Mouse (Mus musculus) heart, embryonic 16.5 days (tissue): Measurements from ENCODE around the gene C1qtnf9. TPM values are rescaled to one million over a fixed set of nuclear protein-coding genes. Genes with fewer than 3 reads are reported as not detected.

ENCODE experiments used
- ATAC-seq: fragments of 200-750 bp; cut with Nextera tagmentation; replicated peaks from 2 replicates; pipeline ENCODE4 v1.8.0; 2017; ENCODE audit warnings: moderate number of reproducible peaks; ENCODE audit not compliant: insufficient read depth, low FRiP score; ENCODE audit errors: extremely low read depth
- H3K27ac ChIP-seq: fragments of 300-500 bp; sonication (generic); 2 replicates; pipeline ENCODE4 v1.5.1; 2014; ENCODE audit warnings: mild to moderate bottlenecking, low read length, control low read depth, moderate library complexity
- H3K27me3 ChIP-seq: fragments of 300-500 bp; sonication (generic); 2 replicates; pipeline ENCODE4 v1.6.1; 2014; ENCODE audit warnings: low read length, mixed read lengths; ENCODE audit not compliant: control insufficient read depth, insufficient read depth
- H3K36me3 ChIP-seq: fragments of 300-500 bp; sonication (generic); 2 replicates; pipeline ENCODE4 v1.6.1; 2014; ENCODE audit not compliant: control insufficient read depth, insufficient read depth
- H3K4me1 ChIP-seq: fragments of 300-500 bp; sonication (generic); 2 replicates; pipeline ENCODE4 v1.6.1; 2014; ENCODE audit warnings: low read length, mixed read lengths; ENCODE audit not compliant: control insufficient read depth, insufficient read depth
- H3K4me2 ChIP-seq: fragments of 300-500 bp; sonication (generic); 2 replicates; pipeline ENCODE4 v1.6.1; 2014; ENCODE audit warnings: low read depth, mild to moderate bottlenecking, control low read depth, low read length
- H3K4me3 ChIP-seq: fragments of 300-500 bp; sonication (generic); 2 replicates; pipeline ENCODE4 v1.5.1; 2014; ENCODE audit warnings: mild to moderate bottlenecking, control low read depth, low read length
- H3K9ac ChIP-seq: fragments of 300-500 bp; sonication (generic); 2 replicates; pipeline ENCODE4 v1.6.1; 2014; ENCODE audit warnings: low read length, control low read depth
- H3K9me3 ChIP-seq: fragments of 300-500 bp; sonication (generic); replicated peaks from 2 replicates; pipeline ENCODE4 v1.6.1; 2016; ENCODE audit warnings: low read length; ENCODE audit not compliant: control insufficient read depth
- WGBS: fragments of 180-500 bp; shearing (Covaris S2); extraction: QIAGEN DNeasy Blood & Tissue Kit; methylation state at CpG from one replicate; pipeline ENCODE4 v1.1.7; 2014; 5-methylcytosine and 5-hydroxymethylcytosine counted together
- polyA plus RNA-seq: library from polyadenylated mRNA; unstranded; fragments of >200 nt; fragmentation: Nextera tagmentation; extraction: Ambion mirVana; gene quantifications from 2 replicates; pipeline ENCODE4 v1.2.1, GENCODE M21; 2015

The C1qtnf9 gene
- polyA plus RNA-seq, 1 experiment from 2014 or later, result 4.0 TPM

DNA sequence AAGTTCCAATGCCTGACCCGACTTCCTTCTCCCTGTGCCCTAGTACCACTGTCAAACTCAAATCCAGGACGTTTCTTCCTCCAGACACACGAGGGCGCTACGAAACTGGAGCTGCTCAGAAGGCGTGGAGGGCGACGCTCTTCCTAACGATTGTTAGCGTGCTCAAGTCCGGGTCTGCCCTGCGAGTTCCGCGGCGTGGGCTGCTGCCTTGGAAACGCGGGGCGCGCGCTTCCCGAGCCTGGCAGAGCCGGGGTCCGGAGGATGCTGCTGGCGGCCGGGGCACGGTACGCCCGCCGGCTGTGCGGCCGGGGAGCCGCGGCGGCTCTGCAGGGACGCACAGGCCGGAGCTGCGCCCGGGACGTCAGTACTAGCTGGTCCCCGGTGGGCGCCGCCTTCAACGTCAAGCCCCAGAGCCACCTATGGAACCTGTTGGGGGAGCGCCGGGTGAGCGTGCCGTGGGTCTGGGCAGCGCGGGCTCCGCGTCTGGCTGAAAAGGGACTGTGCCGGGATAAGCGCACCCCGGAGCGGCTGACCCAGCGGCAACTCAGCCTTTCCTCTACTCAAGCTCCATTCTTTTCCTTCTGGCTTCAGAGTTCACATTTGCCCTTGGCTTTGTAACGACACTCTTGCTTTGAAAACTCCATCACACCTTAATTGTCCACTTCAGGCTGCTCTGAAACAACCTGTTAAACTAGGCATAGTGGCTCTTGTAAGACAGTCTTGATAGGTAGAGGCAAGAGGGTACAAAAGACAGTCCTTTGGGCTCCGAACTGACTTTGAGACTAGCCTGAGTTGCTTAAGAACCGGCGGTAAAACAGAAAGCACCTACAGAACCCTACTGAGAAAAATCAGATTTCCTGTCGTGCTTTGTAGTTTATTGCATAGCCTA, 16.7 kb downstream of the C1qtnf9 start, which contains the start of gene Mipep:
Gene Mipep (plus strand): TSS at position 147 of the 889 bp plus-strand sequence.
- Histone ChIP-seq H3K36me3 (peaks cover 9% of the 10 kb centered on the region; the same call in 1 of the 2 replicates), H3K9me3 (no peaks in the 10 kb centered on the region), H3K27me3 (peaks cover 3% of the 10 kb centered on the region; the same call in 1 of the 2 replicates), H3K4me3 (peak within 1 kb of the TSS; percentile 88), H3K9ac (peak within 1 kb of the TSS; percentile 87), H3K4me1 (peaks cover 5% of the 10 kb centered on the region), H3K27ac (peak within 1 kb of the TSS; percentile 77), H3K4me2 (peak within 1 kb of the TSS; percentile 95)
- WGBS, result under 1% methylated on average over 61 of the region's 61 CpGs
- peak; percentile 89 for ATAC-seq

DNA sequence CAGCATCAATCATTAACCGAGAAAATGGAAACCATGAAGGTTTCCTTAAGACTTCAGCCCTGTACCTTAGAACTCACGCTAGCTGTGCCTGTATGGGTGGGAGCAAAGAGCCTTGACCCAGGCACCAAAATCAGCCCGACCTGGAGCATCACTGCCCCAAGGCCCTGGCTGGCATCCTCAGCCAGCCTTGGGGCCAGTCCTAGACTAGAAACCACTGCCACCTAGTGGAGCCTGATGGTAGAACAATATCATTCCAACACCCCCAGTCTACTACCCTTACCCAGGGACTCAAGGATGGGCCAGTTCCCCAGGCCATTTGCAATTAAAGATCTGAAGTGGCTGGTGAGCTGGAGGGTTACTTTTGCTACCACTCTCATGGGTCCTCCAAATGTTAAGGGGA, 22.2 kb downstream of the C1qtnf9 start:
- Histone ChIP-seq H3K4me1 (peaks cover 3% of the 10 kb centered on the region), H3K4me2 (no peak overlapping the region), H3K9me3 (no peaks in the 10 kb centered on the region), H3K27ac (no peak overlapping the region), H3K4me3 (no peak overlapping the region), H3K27me3 (no peaks in the 10 kb centered on the region), H3K9ac (no peak overlapping the region), H3K36me3 (peaks cover 20% of the 10 kb centered on the region)
- WGBS, result 45% methylated on average over 3 of the region's 3 CpGs
- ATAC-seq, result no peak

DNA sequence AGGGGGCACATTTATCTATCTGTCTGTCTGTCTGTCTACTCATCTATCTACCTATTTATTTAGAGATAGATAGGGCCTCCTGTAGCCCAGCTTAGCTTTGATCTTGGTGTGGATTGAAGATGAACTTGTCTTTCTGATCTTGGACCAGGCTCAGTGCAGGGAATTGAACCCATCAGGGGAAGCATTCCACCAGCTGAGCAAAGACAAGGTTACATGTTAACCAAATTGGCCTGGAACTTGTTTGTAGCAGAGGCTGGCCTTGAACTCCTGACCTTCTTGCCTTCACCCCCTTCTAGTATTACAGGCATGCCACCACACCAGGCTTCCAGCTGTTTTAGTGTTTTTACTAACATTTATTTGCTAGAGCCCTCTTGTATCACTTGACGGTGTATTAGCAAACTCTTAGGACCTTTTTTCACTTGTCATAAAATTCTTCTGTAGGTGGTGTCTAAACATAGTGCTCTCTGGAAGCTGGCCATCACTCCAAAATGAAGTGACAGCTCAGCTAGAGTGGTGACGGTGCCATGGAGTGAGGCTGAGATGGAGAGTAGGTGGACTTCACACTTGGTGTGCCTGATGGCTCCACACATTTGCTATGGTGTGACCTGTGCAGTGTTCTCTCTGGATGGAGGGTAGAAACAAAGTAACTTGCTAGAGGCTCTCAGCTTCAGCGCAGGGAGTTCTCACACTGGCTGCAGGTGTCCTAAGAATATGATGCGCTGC, 28.8 kb downstream of the C1qtnf9 start:
- Histone ChIP-seq H3K9ac (no peak overlapping the region), H3K4me3 (no peak overlapping the region), H3K27ac (no peak overlapping the region), H3K36me3 (peaks cover 18% of the 10 kb centered on the region), H3K27me3 (no peaks in the 10 kb centered on the region), H3K4me1 (no peaks in the 10 kb centered on the region), H3K4me2 (no peak overlapping the region), H3K9me3 (no peaks in the 10 kb centered on the region)
- ATAC-seq, result no peak
- 67% methylated on average over 4 of the region's 4 CpGs for WGBS

DNA sequence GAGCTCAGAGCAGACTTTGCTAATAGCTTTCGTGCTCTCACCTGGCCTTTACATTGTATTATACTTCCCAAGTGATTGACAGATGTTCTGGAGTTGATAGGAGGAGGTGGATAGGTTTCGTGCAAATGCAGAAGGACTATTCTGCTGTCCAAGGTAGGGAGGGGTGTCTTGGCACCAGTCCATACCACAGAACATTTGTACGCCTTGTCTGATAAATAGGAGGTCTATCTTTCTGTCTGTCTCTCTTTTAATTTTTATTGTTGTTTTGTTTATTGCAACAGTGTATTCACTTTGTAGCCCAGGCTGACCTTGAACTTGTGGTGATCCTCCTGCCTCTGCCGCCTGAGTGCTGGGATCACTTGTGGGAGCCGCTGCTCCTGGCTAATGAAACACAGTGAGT, 29.7 kb downstream of the C1qtnf9 start:
- Histone ChIP-seq H3K9me3 (no peaks in the 10 kb centered on the region), H3K27ac (no peak overlapping the region), H3K4me1 (no peaks in the 10 kb centered on the region), H3K9ac (no peak overlapping the region), H3K4me2 (no peak overlapping the region), H3K4me3 (no peak overlapping the region), H3K36me3 (peaks cover 13% of the 10 kb centered on the region; the same call in 1 of the 2 replicates), H3K27me3 (no peaks in the 10 kb centered on the region)
- WGBS, result 87% methylated on average over 5 of the region's 5 CpGs
- no peak for ATAC-seq

DNA sequence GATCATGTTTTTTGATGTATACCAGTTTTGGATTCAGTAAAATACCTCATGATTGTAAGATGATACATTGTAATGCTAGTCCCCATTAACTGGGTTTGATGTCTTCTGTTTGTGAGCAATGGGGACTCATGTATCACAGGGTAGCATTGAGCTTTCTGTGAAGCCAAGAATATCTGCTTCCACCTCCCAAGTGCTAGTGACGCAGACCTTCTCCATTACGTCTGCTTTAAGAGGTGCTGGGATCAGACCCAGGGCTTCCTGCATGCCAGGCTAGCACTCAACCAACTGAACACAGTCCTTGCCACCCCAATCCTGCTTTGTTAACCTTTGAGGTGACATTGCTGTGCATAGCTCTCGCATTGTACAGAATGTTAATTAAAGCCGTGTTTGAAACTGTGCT, 30.8 kb downstream of the C1qtnf9 start:
- Histone ChIP-seq H3K4me2 (no peak overlapping the region), H3K4me3 (no peak overlapping the region)

DNA sequence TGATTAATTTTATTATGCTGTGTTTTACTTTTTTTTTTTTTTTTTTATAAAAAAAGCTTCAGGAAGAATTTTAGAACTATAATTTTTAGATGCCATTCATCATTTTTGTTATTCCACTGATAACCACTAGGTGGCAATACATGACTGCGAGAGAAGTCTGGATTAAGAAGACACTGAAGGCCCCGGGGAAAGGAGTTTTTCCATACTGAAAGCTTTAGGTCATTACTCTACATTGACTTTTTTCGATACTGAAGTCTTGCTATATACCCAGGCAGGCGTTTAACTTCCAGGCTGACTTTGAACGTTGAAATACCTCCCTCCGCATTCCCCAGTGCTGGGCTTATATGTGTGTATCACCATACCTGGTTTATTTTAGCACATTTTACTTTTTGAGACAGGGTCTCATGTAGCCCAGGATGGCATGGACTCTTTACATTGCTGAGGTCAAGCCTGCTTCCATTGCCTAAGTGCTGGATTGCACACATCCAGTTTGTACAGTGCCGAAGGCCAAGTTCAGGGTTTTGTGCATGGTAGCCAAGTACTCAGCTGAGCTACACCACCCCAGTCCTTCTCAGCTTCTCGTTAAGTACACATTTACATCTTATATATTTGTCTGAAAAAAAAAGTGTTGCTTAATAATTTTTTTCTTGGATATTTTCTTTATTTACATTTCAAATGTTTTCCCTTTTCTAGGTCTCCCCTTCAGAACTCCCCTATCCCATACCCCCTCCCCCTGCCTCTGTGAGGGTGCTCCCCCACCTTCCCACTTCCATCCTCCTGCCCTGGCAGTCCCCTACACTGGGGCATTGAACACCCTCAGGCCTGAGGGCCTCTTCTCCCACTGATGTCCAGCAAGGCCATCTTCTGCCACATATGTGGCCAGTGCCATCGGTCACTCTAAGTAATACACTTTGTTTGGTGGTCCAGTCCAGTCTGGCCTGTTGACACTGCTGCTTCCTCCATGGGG, 32.1 kb downstream of the C1qtnf9 start:
- Histone ChIP-seq H3K4me3 (no peak overlapping the region), H3K9me3 (no peaks in the 10 kb centered on the region), H3K9ac (no peak overlapping the region), H3K27ac (no peak overlapping the region), H3K27me3 (no peaks in the 10 kb centered on the region), H3K4me1 (no peaks in the 10 kb centered on the region), H3K36me3 (peaks cover 15% of the 10 kb centered on the region), H3K4me2 (no peak overlapping the region)
- ATAC-seq, result no peak
- 46% methylated on average over 9 of the region's 9 CpGs for WGBS

More for the DNA sequence above, 30.8 kb downstream of the C1qtnf9 start:
- ATAC-seq, result no peak
- Histone ChIP-seq H3K36me3 (peaks cover 15% of the 10 kb centered on the region), H3K9ac (no peak overlapping the region), H3K27ac (no peak overlapping the region), H3K27me3 (no peaks in the 10 kb centered on the region), H3K9me3 (no peaks in the 10 kb centered on the region), H3K4me1 (no peaks in the 10 kb centered on the region)
- 84% methylated on average over 4 of the region's 4 CpGs for WGBS

DNA sequence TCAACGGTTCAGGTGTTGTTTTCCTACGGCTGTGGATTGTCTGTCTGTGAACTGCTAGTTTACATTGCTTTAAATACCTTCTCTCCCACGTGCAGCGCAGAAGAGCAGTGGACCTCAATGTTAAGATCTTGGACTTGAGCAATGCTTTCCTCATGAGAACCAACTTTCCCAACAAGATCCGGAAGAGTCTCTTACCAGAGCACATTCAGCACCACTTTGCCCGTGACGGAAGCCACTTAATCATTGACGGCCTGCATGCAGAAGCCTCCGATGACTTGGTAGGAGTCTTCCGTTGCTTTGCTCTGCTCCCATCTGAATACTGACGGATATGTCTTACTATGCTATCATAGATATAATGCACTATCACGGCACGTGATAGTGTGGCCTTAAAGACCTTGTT, 34.1 kb downstream of the C1qtnf9 start:
- Histone ChIP-seq H3K9ac (no peak overlapping the region), H3K4me2 (no peak overlapping the region), H3K4me1 (0 out of 2 replicates have a peak, but pooled peaks cover 2% of the 10 kb centered on the region), H3K4me3 (no peak overlapping the region), H3K9me3 (no peaks in the 10 kb centered on the region), H3K27me3 (no peaks in the 10 kb centered on the region), H3K36me3 (peaks cover 10% of the 10 kb centered on the region), H3K27ac (no peak overlapping the region)
- no peak for ATAC-seq
- 90% methylated on average over 13 of the region's 13 CpGs for WGBS

DNA sequence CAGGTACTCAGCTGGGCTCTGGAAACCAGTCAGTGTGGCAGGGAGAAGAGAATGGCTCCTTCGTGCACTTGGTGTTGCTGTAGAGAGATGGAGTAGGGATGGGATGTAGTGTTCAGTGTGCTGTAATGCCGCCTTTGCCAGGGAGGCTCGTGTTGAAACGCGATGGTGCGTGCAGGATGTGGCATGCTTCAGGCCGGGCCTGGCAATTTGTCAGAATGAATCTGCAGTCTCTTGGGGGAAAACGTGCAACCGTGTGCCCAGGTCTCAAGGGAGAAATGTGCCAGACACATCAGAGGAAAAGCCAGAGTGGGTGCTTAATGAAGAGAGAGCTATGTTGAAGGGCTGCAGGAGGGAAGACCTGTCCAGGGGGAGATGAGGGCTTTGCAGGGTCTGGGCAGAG, 37.0 kb downstream of the C1qtnf9 start:
- Histone ChIP-seq H3K4me1 (0 out of 2 replicates have a peak, but pooled peaks cover 2% of the 10 kb centered on the region), H3K9me3 (no peaks in the 10 kb centered on the region), H3K4me2 (no peak overlapping the region), H3K9ac (no peak overlapping the region), H3K4me3 (no peak overlapping the region), H3K27me3 (no peaks in the 10 kb centered on the region), H3K36me3 (peaks cover 8% of the 10 kb centered on the region; the same call in 1 of the 2 replicates), H3K27ac (no peak overlapping the region)
- no peak for ATAC-seq
- WGBS, result 86% methylated on average over 9 of the region's 9 CpGs
